Mouse (Mus musculus) midbrain, embryonic 13.5 days (tissue): ENCODE measurements at regions not wholly inside any gene's neighbourhood (a gene's known extent, or its start where the extent isn't known, plus 50 kb on each side); places are given as distances from the start of the nearest gene placed in this dataset.

Experiments
- ATAC-seq: fragments of 200-750 bp; cut with Nextera tagmentation; 2 replicates; pipeline ENCODE4 v1.8.0; 2017; ENCODE audit warnings: mild to moderate bottlenecking, moderate TSS enrichment, moderate library complexity
- H3K27ac ChIP-seq: fragments of 300-500 bp; sonication (generic); 2 replicates; pipeline ENCODE4 v1.5.1; 2015; ENCODE audit warnings: inconsistent platforms, mild to moderate bottlenecking, moderate library complexity
- H3K27me3 ChIP-seq: fragments of 300-500 bp; sonication (generic); 2 replicates; pipeline ENCODE4 v1.6.1; 2015; ENCODE audit warnings: mild to moderate bottlenecking, inconsistent platforms
- H3K36me3 ChIP-seq: fragments of 300-500 bp; sonication (generic); 2 replicates; pipeline ENCODE4 v1.6.1; 2015; ENCODE audit warnings: mild to moderate bottlenecking, inconsistent platforms
- H3K4me1 ChIP-seq: fragments of 300-500 bp; sonication (generic); replicated peaks from 2 replicates; pipeline ENCODE4 v1.6.1; 2015; ENCODE audit warnings: inconsistent platforms
- H3K4me2 ChIP-seq: fragments of 300-500 bp; sonication (generic); replicated peaks from 2 replicates; pipeline ENCODE4 v1.6.1; 2015; ENCODE audit warnings: moderate library complexity, mild to moderate bottlenecking, inconsistent platforms
- H3K4me3 ChIP-seq: fragments of 300-500 bp; sonication (generic); replicated peaks from 2 replicates; pipeline ENCODE4 v1.5.1; 2015; ENCODE audit warnings: mild to moderate bottlenecking, inconsistent platforms
- H3K9ac ChIP-seq: fragments of 300-500 bp; sonication (generic); replicated peaks from 2 replicates; pipeline ENCODE4 v1.6.1; 2015; ENCODE audit warnings: mild to moderate bottlenecking, inconsistent platforms
- H3K9me3 ChIP-seq: fragments of 300-500 bp; sonication (generic); 2 replicates; pipeline ENCODE4 v1.6.1; 2016; ENCODE audit warnings: mild to moderate bottlenecking, inconsistent platforms
- WGBS: fragments of 180-500 bp; shearing (Covaris S2); methylation state at CpG from one replicate; pipeline ENCODE4 v1.1.7; 2015; 5-methylcytosine and 5-hydroxymethylcytosine counted together

DNA sequence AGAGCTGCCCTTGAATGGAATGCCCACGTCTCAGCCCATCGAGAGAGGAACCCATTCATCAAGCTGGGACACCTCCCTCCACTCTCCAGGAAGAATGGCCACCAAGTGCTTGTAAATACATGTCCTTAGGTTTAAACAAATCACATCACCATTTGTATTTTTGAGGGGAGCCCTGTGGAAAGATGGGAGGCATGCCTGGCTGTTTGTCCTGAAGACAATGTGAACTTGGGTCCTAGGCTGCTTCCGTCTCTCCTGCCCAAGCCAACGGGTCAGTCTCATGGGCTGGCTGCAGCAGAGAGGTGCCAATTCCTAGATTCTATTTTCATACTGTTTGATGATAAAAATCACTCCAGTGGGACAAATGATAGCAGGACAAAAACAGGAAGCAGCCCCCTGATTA is 205.9 kb upstream of the Tbx3 start:
- Histone ChIP-seq H3K27ac (no peak overlapping the region), H3K9ac (no peak overlapping the region), H3K4me1 (no peaks in the 10 kb centered on the region), H3K36me3 (no peaks in the 10 kb centered on the region), H3K4me3 (no peak overlapping the region), H3K4me2 (no peak overlapping the region), H3K27me3 (no peaks in the 10 kb centered on the region), H3K9me3 (no peaks in the 10 kb centered on the region)
- WGBS: 91% methylated on average over 4 of the region's 4 CpGs
- no peak for ATAC-seq

DNA sequence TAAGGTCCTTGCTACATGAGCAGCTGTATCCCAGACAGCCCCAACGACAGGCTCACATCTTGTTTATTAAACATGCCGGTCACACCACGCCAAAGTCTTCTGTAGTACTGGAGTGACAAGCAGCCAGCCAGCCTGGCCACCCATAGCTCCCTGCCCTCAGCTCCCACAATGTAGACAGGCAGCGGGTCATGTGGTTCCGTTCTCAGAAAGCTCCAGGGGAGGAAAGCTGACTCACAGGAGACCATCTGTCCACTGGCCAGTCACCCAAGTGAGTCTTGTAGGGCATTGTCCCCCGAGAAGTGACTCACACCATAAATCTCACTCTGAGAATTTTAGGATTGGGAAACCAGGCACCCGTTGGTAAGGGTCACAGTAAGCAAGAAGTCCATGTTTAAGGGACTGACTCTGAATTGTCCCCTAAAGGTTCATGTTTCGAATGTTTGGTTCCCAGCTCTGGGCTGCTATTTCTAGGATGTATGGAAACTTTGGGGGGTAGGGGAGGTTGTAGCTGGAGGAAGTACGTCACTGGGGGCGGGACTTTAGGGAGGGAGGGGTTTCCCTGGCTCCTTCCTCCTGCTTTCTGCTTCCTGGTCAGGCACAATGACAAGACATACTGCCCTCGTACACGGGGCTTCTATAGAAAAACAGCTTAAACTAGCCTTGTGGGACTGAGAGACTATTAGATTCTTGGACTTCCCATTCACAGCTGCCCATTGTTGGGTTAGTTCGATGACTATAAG is 203.0 kb upstream of the Tbx3 start:
- Histone ChIP-seq H3K27me3 (no peaks in the 10 kb centered on the region), H3K4me1 (no peaks in the 10 kb centered on the region), H3K36me3 (no peaks in the 10 kb centered on the region), H3K9me3 (no peaks in the 10 kb centered on the region), H3K4me3 (no peak overlapping the region), H3K27ac (no peak overlapping the region), H3K4me2 (no peak overlapping the region), H3K9ac (no peak overlapping the region)
- 83% methylated on average over 13 of the region's 13 CpGs for WGBS
- ATAC-seq: no peak

DNA sequence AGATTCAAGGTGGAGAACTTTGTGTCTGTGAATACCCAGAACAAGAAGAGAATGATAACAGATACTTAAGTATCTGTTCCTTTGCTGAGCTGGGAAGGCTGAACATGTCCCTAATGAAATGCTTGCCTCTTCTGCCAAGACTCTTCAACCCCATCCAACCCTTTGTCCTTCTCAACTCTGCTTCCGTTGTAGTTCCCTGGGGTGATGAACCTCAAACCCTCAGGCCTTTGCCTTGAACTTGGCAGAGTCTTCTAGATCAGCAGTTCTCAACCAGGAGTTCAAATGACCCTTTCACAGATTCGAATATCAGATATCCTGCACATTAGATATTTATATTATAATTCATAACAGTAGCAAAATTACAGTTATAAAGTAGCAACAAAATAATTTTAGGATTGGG is 192.5 kb upstream of the Tbx3 start:
- Histone ChIP-seq H3K27ac (no peak overlapping the region), H3K9ac (no peak overlapping the region), H3K9me3 (no peaks in the 10 kb centered on the region), H3K36me3 (no peaks in the 10 kb centered on the region), H3K4me2 (no peak overlapping the region), H3K27me3 (0 out of 2 replicates have a peak, but pooled peaks cover 1% of the 10 kb centered on the region), H3K4me3 (no peak overlapping the region), H3K4me1 (no peaks in the 10 kb centered on the region)
- ATAC-seq: no peak
- 79% methylated on average over 2 of the region's 2 CpGs for WGBS

DNA sequence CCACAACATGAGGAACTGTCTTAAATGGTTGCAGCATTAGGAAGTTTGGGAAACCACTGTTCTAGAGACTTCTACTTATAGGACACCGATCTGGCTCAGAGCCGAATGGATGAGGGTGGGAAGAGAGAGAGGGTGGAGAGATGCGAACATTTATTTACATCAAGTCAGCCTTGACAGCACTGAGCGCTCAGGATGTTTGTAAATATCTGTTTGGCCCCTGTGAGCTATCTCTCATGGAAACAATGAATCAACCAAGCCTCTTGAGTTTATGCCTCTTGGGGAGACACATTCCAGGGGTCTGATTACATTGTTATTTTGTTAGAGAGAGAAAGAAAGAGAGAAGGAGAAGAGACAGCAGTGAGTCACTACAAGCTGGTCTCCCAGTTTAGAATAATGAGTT is 192.1 kb upstream of the Tbx3 start:
- 0 out of 2 replicates have a peak, but pooled peaks cover 2% of the 10 kb centered on the region for H3K27me3 ChIP-seq
- no peak overlapping the region for H3K4me2 ChIP-seq
- H3K9ac ChIP-seq: no peak overlapping the region
- no peaks in the 10 kb centered on the region for H3K4me1 ChIP-seq
- no peaks in the 10 kb centered on the region for H3K36me3 ChIP-seq
- H3K4me3 ChIP-seq: no peak overlapping the region
- ATAC-seq: no peak
- no peaks in the 10 kb centered on the region for H3K9me3 ChIP-seq
- WGBS: 89% methylated on average over 4 of the region's 4 CpGs
- no peak overlapping the region for H3K27ac ChIP-seq

DNA sequence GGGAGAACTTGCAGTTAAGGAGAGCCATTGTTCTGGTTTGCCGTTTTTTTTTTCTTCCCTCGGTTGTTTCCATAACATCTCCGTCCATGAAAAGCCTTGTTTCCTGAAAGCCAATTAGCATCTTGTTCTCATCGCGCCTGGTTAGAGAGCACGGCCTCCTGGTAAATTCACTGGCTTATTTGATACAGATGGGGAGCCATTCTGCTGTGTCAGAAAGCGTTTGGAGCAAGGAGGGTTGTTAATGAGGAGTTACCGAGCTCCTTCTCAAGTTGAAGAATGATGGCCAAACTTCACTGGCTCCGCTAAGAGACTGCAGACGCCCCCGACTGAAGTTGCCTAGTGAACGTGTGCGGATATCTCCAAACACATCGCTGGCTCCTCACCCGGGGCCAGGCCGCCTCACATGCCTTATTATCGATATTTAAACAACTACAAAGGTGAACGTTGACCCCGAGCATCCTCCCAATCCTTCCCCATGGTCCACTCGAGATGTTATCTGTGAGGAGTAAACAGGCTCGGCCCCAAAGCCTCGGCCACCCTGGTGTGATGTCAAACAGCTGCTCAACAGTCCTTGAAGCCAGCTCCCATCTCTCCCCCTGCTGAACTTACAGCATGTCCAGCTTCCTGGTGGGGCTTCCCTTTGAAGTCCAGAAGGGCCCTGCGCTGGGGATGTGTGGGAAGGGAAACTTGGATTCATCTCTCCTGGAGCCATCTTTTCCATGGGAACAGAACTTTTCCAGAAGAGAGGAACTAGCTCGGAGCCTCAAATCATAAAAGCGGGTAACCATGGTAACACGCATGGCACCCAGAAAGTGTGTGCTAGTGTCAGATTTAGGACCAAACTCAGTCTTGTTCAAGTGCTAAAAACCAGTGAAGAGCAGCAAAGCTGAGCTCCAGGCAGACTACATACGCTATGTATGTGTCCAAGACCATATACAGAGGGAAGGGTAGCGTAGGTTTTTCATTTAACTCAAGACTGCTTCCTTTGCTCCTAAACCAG is 190.0 kb upstream of the Tbx3 start:
- Histone ChIP-seq H3K9ac (no peak overlapping the region), H3K9me3 (no peaks in the 10 kb centered on the region), H3K4me1 (no peaks in the 10 kb centered on the region), H3K27me3 (0 out of 2 replicates have a peak, but pooled peaks cover 2% of the 10 kb centered on the region), H3K4me3 (no peak overlapping the region), H3K36me3 (no peaks in the 10 kb centered on the region), H3K4me2 (no peak overlapping the region), H3K27ac (no peak overlapping the region)
- WGBS: 71% methylated on average over 28 of the region's 28 CpGs
- ATAC-seq: no peak

DNA sequence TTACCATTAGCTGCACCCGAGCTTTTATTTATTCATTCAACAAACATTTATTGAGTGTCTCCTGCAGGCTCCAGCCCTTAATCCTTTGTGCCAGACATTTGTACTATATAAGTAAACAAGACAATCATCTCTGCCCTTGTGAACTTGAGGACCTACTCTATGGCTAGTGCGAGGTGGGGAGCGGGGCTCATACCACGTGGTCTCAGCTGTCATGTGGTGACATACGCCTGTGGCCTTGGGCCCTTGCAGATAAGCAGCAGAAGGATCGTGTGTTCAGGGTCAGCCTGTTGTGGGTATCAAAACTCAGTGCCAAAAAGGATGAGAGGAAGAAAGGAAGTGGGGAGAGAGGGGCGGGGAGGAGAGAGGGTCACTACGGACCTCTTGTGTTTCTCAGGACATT is 186.8 kb upstream of the Tbx3 start:
- 0 out of 2 replicates have a peak, but pooled peaks cover 2% of the 10 kb centered on the region for H3K27me3 ChIP-seq
- no peaks in the 10 kb centered on the region for H3K36me3 ChIP-seq
- no peak for ATAC-seq
- H3K27ac ChIP-seq: no peak overlapping the region
- no peaks in the 10 kb centered on the region for H3K4me1 ChIP-seq
- no peak overlapping the region for H3K4me2 ChIP-seq
- 93% methylated on average over 8 of the region's 8 CpGs for whole genome bisulfite sequencing
- H3K4me3 ChIP-seq: no peak overlapping the region
- H3K9ac ChIP-seq: no peak overlapping the region
- no peaks in the 10 kb centered on the region for H3K9me3 ChIP-seq

DNA sequence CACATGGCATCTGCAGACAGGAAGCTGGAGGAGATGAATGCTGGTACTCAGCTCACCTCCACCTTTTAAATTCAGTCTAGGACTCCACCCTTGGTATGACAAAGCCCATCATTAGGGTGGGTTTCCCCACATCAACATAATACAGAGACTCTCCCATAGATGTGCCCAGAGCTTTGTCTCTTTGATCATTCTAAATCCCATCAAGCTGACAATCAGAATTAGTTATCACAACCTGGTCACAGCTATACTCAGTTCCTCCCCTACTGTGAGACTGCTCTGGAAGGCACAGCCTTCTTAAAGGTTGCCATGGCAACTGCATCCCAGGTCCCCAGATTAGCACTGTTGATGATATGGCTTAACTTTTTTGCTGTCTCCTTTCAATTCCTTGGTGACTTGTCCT is 184.3 kb upstream of the Tbx3 start:
- no peak overlapping the region for H3K27ac ChIP-seq
- ATAC-seq: no peak
- no peak overlapping the region for H3K9ac ChIP-seq
- no peak overlapping the region for H3K4me2 ChIP-seq
- H3K4me1 ChIP-seq: no peaks in the 10 kb centered on the region
- peaks cover 2% of the 10 kb centered on the region; the same call in 1 of the 2 replicates for H3K27me3 ChIP-seq
- H3K4me3 ChIP-seq: no peak overlapping the region
- H3K36me3 ChIP-seq: no peaks in the 10 kb centered on the region
- no peaks in the 10 kb centered on the region for H3K9me3 ChIP-seq

DNA sequence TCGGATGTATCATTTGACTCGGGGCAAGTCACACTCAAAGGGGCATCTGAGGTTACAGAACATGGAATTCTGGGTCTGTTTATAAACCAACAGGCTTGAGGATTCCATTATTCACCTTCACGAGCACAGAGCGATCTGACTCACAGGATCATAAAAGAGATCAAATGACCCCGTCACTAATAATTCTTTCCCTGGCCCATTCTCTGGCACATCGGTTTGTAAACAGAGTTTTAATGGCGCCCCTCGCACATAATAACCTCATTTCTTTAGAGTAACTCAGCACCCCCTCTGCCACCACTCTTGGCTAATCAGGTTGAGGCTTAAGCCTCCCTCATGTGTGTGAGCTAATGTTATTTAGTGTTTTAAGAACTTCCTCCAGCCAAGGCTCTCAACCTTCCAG is 183.3 kb upstream of the Tbx3 start:
- H3K4me3 ChIP-seq: no peak overlapping the region
- H3K27me3 ChIP-seq: peaks cover 2% of the 10 kb centered on the region; the same call in 1 of the 2 replicates
- H3K27ac ChIP-seq: no peak overlapping the region
- no peak overlapping the region for H3K9ac ChIP-seq
- no peak for ATAC-seq
- no peaks in the 10 kb centered on the region for H3K36me3 ChIP-seq
- no peaks in the 10 kb centered on the region for H3K4me1 ChIP-seq
- H3K4me2 ChIP-seq: no peak overlapping the region
- no peaks in the 10 kb centered on the region for H3K9me3 ChIP-seq
- WGBS: 92% methylated on average over 8 of the region's 8 CpGs

DNA sequence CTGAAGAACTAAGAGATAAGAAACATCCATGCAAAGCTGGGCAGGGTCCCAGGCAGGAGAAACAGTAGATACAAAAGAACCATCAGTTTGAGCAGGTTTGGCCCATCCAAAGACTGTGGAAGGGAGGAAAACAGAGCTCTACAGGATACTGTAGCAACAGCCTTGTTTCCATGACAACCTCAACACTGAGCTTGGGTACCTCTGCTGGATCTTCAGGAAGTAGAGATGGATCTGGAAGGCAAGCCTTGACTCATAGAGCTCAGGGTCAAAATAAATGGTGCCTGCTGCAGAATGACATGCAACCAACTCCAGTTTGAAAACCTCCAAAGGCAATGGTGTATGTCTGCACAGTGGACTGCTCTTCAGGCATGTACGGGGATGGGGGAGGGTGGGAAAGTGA is 173.0 kb upstream of the Tbx3 start:
- no peaks in the 10 kb centered on the region for H3K36me3 ChIP-seq
- ATAC-seq: no peak
- H3K9ac ChIP-seq: no peak overlapping the region
- no peaks in the 10 kb centered on the region for H3K27me3 ChIP-seq
- no peak overlapping the region for H3K4me3 ChIP-seq
- no peak overlapping the region for H3K4me2 ChIP-seq
- WGBS: 80% methylated on average over 1 of the region's 1 CpGs
- no peak overlapping the region for H3K27ac ChIP-seq
- H3K9me3 ChIP-seq: no peaks in the 10 kb centered on the region
- no peaks in the 10 kb centered on the region for H3K4me1 ChIP-seq

DNA sequence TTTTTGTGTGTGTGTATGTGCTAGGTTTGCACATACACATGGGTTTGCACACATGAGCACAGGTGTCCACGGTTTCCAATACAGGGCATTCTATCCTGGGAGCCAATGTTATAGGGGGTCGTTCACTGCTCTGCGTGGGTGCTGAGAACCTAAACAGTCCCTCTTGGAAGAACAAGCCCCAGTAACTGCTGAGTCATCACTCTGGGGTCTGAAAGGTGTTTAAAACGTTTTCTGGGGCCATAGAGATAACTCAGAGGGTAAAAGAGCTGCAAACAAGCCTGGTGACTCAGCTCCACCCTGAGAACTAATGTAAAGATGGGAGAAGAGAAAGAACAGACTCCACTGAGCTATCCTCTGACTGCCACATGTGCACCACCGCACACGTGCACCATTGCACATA is 172.0 kb upstream of the Tbx3 start:
- Histone ChIP-seq H3K27ac (no peak overlapping the region), H3K27me3 (no peaks in the 10 kb centered on the region), H3K4me2 (no peak overlapping the region), H3K9me3 (no peaks in the 10 kb centered on the region), H3K4me3 (no peak overlapping the region), H3K9ac (no peak overlapping the region), H3K36me3 (no peaks in the 10 kb centered on the region), H3K4me1 (no peaks in the 10 kb centered on the region)
- ATAC-seq: no peak
- 78% methylated on average over 6 of the region's 6 CpGs for WGBS

DNA sequence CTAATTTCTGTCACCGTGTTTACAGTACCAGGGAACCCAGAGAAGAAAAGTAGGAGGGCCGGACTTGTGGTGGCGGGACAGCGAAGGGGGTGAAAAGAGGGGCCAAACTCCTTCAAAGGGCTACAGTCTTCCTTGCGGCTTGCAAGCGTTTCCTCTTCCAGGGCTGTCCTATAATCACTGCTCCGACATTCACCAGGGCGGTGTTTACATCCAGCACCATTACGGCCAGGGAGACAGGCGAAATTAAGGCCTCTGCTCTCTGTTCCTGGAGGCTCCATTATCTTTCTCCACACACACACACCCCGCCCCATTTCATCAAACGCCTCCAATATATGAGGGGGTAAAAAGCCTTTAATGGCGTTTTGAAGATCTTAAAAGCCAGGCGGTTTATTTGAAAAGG is 162.8 kb upstream of the Tbx3 start:
- Histone ChIP-seq H3K4me3 (no peak overlapping the region), H3K4me1 (no peaks in the 10 kb centered on the region), H3K36me3 (no peaks in the 10 kb centered on the region), H3K27ac (no peak overlapping the region), H3K9ac (no peak overlapping the region), H3K9me3 (no peaks in the 10 kb centered on the region), H3K27me3 (no peaks in the 10 kb centered on the region), H3K4me2 (no peak overlapping the region)
- ATAC-seq: no peak
- WGBS: 87% methylated on average over 14 of the region's 14 CpGs

DNA sequence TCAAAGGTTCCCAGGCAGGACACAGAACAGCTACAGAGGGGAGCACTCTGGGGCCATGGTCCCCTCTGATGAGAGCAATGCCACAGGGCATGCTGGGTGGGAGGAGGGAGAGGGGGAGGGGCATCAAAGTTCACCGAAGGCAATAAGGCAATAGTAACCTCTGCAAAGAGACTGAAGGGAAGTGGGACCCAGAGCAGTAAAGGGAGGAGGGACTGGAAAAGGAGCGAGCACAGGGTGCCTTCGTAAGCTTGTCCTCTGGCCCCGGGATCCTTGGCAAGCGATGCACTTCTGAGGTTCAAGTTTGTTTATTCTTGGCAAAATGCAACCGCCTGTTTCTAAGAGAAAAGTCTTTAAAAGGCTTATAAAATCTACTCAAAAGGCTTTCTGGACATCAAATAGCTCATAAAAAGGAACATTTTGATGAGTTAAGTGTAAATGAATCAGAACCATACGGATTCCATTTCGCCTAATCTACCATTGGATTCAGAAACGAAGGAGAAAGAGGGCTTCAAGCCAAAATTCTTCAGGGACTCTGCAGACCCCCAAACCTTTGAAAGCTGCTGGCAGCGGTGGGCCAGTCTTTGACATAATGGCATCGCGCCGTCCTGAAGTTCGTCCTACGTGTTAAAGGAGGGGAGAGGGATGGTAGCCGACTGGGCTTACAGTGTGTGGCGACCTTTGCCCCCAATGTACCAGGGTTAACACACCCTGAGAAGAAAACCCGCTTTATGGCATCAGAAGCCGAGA is 151.8 kb upstream of the Tbx3 start:
- no peak overlapping the region for H3K4me3 ChIP-seq
- ATAC-seq: no peak
- H3K4me2 ChIP-seq: no peak overlapping the region
- no peak overlapping the region for H3K9ac ChIP-seq
- H3K9me3 ChIP-seq: no peaks in the 10 kb centered on the region
- H3K27me3 ChIP-seq: no peaks in the 10 kb centered on the region
- no peaks in the 10 kb centered on the region for H3K4me1 ChIP-seq
- no peak overlapping the region for H3K27ac ChIP-seq
- no peaks in the 10 kb centered on the region for H3K36me3 ChIP-seq
- WGBS: 81% methylated on average over 19 of the region's 19 CpGs
